Mouse (Mus musculus) cerebellum, adult 2 months (tissue): ENCODE results near the gene Fntb. TPM values are rescaled to one million over a fixed set of nuclear protein-coding genes. Genes with fewer than 3 reads are reported as not detected.

ENCODE experiments used
- DNase-seq, 2 experiments: peaks; one replicate each; pipeline ENCODE4 v3.0.0; 2021
- H3K27ac ChIP-seq: fragments of 200-500 bp; 2 replicates; pipeline ENCODE4 v1.5.1; 2012; ENCODE audit warnings: low read length, control low read depth, inconsistent platforms; ENCODE audit not compliant: insufficient read depth
- H3K27me3 ChIP-seq: fragments of 200-500 bp; 2 replicates; pipeline ENCODE4 v1.6.1; 2012; ENCODE audit warnings: inconsistent platforms, mild to moderate bottlenecking, low read length, moderate library complexity; ENCODE audit not compliant: control insufficient read depth, insufficient read depth
- H3K4me1 ChIP-seq: fragments of 200-500 bp; 2 replicates; pipeline ENCODE4 v1.6.1; 2011; ENCODE audit warnings: low read length; ENCODE audit not compliant: control insufficient read depth, insufficient read depth
- H3K4me3 ChIP-seq: fragments of 200-500 bp; replicated peaks from 2 replicates; pipeline ENCODE3; 2011; ENCODE audit warnings: mild to moderate bottlenecking, low read depth, low read length, control low read depth; ENCODE audit not compliant: insufficient read depth
- CTCF ChIP-seq: fragments of 200-500 bp; IDR thresholded peaks from 2 replicates; pipeline ENCODE4 v1.5.1; 2011; ENCODE audit warnings: low read depth, mild to moderate bottlenecking, control low read depth, low read length, moderate library complexity, borderline replicate concordance; ENCODE audit not compliant: insufficient read depth
- POLR2A ChIP-seq: fragments of 200-500 bp; IDR thresholded peaks from 2 replicates; pipeline ENCODE4 v1.6.1; 2011; ENCODE audit warnings: low read length, control low read depth, borderline replicate concordance; ENCODE audit not compliant: insufficient read depth
- WGBS: fragments of 180-500 bp; shearing (Covaris S2); methylation state at CpG from one replicate; pipeline ENCODE4 v1.1.7; 2018; 5-methylcytosine and 5-hydroxymethylcytosine counted together
- polyA plus RNA-seq: library from polyadenylated mRNA; depleted of rRNA; stranded (reverse); fragments of >200 nt; gene quantifications from 2 replicates; pipeline ENCODE4 v1.2.3, GENCODE M21; 2012

Fntb gene
- polyA plus RNA-seq, 1 experiment, result 55.9 TPM

GRCm38 (mm10) chr12:76883824-76884223, 118.4 kb downstream of the Fntb start:
- no peak for DNase-seq
- Histone ChIP-seq H3K4me1 (no peaks in the 10 kb centered on the region; the same call in 1 of the 2 replicates), H3K27ac (no peak overlapping the region; the same call in 1 of the 2 replicates), H3K27me3 (no peaks in the 10 kb centered on the region), H3K4me3 (no peak overlapping the region)
- TF ChIP-seq CTCF (no peak), POLR2A (no peak)
- 61% methylated on average over 9 of the region's 9 CpGs for WGBS

- DNase-seq, result no peak
- WGBS, result 93% methylated on average over 4 of the region's 4 CpGs
- no peak for TF ChIP-seq POLR2A
- no peak for TF ChIP-seq CTCF
- Histone ChIP-seq H3K4me3 (no peak overlapping the region), H3K4me1 (no peaks in the 10 kb centered on the region; the same call in 1 of the 2 replicates), H3K27ac (no peak overlapping the region), H3K27me3 (no peaks in the 10 kb centered on the region)
Measured at GRCm38 (mm10) chr12:76885103-76885502, 119.7 kb downstream of the Fntb start.

- no peak overlapping the region for H3K27ac ChIP-seq
- peaks cover 6% of the 10 kb centered on the region for H3K4me1 ChIP-seq
- DNase-seq, result no peak
- no peaks in the 10 kb centered on the region for H3K27me3 ChIP-seq
- 88% methylated on average over 7 of the region's 7 CpGs for WGBS
- no peak for TF ChIP-seq CTCF
- no peak for TF ChIP-seq POLR2A
- H3K4me3 ChIP-seq, result no peak overlapping the region
Measured at GRCm38 (mm10) chr12:76886826-76887225, 121.4 kb downstream of the Fntb start.

GRCm38 (mm10) chr12:76887941-76888340, 122.6 kb downstream of the Fntb start:
- Histone ChIP-seq H3K4me1 (peaks cover 6% of the 10 kb centered on the region), H3K27me3 (no peaks in the 10 kb centered on the region), H3K27ac (no peak overlapping the region), H3K4me3 (no peak overlapping the region)
- 91% methylated on average over 12 of the region's 12 CpGs for WGBS
- DNase-seq, result no peak
- TF ChIP-seq CTCF, result no peak

- DNase-seq, result no peak
- Histone ChIP-seq H3K27me3 (no peaks in the 10 kb centered on the region), H3K27ac (no peak overlapping the region), H3K4me1 (peaks cover 9% of the 10 kb centered on the region), H3K4me3 (no peak overlapping the region)
- TF ChIP-seq POLR2A, result no peak
- no peak for TF ChIP-seq CTCF
- 95% methylated on average over 11 of the region's 11 CpGs for WGBS
Measured at GRCm38 (mm10) chr12:76889404-76890184, 124.2 kb downstream of the Fntb start.

GRCm38 (mm10) chr12:76891160-76891559, 125.8 kb downstream of the Fntb start:
- TF ChIP-seq POLR2A (no peak), CTCF (no peak)
- Histone ChIP-seq H3K4me3 (no peak overlapping the region), H3K4me1 (peaks cover 21% of the 10 kb centered on the region), H3K27me3 (no peaks in the 10 kb centered on the region), H3K27ac (no peak overlapping the region)
- DNase-seq, result no peak
- 50% methylated on average over 3 of the region's 3 CpGs for WGBS

- TF ChIP-seq CTCF, result no peak
- TF ChIP-seq POLR2A, result no peak
- Histone ChIP-seq H3K4me1 (peaks cover 29% of the 10 kb centered on the region), H3K27ac (no peak overlapping the region), H3K27me3 (no peaks in the 10 kb centered on the region), H3K4me3 (no peak overlapping the region)
- DNase-seq, result no peak
- 88% methylated on average over 16 of the region's 16 CpGs for WGBS
Measured at GRCm38 (mm10) chr12:76892910-76893695, 127.7 kb downstream of the Fntb start.
